Mouse (Mus musculus): ENCODE measurements around the gene Fut1.
A peak's percentile ranks its signal among the peaks of the same experiment; 100 is the strongest.

The Fut1 gene

DNA sequence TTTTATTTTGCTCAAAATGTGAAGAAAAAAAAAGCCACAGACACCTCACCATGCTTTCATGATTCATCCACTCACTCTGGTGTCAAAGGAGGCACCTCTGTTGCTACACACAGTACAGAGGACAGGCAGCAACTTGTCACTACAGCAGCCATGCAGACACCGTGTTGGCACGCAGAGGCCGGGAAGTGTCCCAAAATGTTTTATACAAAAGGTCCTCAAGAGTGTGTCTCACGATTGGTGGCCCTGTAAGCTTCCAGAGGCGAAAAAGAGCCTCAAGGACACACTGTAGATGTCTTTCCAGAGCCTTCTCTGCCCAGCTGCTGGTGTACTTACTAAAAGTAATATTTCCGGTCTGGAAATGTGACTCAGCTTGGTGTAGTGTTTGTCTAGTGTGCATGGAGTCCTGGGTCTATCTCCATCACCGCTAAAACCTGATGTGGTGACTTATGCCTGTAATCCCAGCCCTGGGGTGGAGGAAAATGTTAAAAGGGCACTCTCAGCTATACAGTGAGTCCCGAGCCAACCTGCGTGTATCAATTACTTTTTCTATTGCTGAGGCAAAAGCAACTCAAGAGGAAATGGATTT, 11.3 kb upstream of the Fut1 start:
- DNase-seq = no peak

GRCm38 (mm10) chr7:45609511-45609910, 7.6 kb upstream of the Fut1 start:
- DNase-seq = no peak

- peak in 1 of 2 experiments; percentile 41 for DNase-seq
Observed at GRCm38 (mm10) chr7:45616277-45616676, 812 bp upstream of the Fut1 start.

DNA sequence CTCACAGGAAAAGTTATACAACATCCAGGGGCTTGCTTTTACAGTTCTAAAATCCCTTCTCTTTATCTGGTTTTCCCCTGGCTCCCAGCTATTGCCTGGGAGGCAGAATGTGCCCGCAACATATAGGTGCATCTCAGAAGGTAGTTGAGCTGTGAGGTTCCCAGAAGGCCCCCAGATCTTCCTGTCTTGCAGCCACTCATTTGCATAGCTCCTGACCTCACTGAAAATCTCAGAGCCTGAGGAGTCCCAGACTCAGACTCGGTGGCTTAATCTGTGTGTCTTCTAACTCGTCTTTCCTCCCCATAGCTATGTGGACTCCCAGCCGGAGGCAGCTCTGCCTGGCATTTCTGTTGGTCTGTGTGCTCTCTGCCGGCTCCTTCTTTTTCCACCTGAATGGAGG, 1.2 kb downstream of the Fut1 start:
- DNase-seq = no peak

DNA sequence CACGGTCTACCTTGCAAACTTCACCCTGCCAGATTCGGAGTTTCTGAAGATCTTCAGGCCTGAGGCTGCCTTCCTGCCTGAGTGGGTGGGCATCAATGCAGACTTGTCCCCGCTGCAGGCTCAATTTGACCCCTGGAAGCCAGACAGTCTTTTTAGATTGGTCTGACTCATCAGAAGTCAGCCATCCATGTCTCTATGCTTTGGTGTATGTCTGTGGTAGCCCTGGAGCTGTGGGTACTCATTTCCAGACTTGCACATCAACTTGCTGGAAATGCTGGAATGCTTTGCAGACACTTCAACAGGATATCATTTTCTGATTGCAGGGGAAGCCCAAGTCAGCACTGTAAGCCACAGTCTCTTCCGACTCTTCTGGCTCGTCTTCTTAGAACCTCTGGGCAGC, 2.5 kb downstream of the Fut1 start:
- DNase-seq = no peak

- peak; percentile 72 to 79 for DNase-seq
Observed at GRCm38 (mm10) chr7:45621443-45621842, 4.4 kb downstream of the Fut1 start, which contains the start of gene Izumo1. Gene Izumo1 (plus strand): TSS chr7:45621811.

DNA sequence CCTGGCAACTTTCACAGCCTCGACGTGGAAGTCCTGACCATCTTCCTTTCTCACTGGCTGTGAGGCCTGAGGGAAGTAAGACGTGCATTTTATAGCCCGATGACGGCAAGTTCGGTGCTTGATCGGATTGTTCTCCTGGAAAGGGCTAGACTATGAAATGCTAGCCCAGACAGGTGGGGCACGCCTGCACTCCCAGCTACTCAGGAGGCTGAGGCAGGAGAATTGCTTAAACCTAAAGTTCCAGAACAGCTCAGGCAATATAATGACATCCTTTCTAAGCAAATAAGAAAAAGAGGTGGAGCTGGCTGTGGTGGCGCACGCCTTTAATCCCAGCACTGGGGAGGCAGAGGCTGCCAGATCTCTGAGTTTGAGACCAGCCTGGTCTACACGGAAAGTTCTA, 6.4 kb downstream of the Fut1 start:
- no peak for DNase-seq

- DNase-seq = no peak
Observed at GRCm38 (mm10) chr7:45624718-45625117, 7.6 kb downstream of the Fut1 start.

DNA sequence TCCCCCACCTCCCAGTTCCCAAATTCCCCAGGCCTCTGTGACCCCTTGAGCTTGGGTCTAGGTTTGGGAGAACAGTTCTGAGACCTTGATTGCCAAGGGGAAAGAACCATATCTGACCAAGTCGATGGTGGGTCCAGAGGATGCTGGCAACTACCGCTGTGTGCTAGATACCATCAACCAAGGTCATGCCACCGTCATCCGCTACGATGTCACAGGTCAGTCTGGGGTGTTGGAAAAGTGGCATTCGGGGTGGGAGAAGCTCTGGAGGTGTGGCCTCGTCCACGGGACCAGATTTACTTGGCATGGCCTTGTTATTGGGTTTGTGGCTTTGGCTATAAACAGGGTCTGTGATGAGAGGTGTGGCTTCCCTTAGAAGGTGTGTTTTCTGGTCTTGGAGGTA, 8.4 kb downstream of the Fut1 start:
- no peak for DNase-seq

DNA sequence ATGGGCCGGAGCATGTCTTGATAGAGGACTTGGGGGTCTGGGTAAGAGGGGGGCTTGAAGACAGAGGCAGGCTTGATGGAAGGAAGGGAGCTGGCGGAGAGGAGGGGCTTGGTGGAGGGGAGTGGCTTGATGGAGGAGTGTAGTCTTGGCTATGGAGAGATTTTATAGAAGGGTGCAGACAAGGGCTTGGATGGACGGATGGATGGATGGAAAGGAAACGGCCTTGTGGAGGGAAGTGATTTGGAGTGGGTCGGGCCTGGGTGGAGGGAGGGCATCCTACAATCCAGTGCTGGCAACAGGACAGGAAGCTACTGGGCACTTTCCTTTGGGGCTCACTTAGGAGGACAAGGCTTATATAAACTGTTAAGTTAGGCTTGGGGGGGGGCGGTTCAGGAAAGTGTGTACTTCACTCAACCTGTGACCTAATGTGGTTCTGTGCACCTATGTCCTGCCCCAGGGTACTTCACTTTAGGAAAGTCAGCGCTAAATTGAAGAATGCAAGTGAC, 9.5 kb downstream of the Fut1 start:
- DNase-seq = no peak

- DNase-seq = peak; percentile 50 to 74
Observed at GRCm38 (mm10) chr7:45627261-45627660, 10.2 kb downstream of the Fut1 start, which contains the start of gene Rasip1. Gene Rasip1 (plus strand): TSS chr7:45627488.

GRCm38 (mm10) chr7:45628364-45629294, 11.5 kb downstream of the Fut1 start:
- peak; percentile 95 to 96 for DNase-seq

GRCm38 (mm10) chr7:45630064-45630907, 13.2 kb downstream of the Fut1 start:
- DNase-seq = no peak

GRCm38 (mm10) chr7:45632499-45632898, 15.4 kb downstream of the Fut1 start:
- DNase-seq = peak; percentile 70 to 81

- DNase-seq = no peak
Observed at GRCm38 (mm10) chr7:45634946-45635681, 18.0 kb downstream of the Fut1 start.

DNA sequence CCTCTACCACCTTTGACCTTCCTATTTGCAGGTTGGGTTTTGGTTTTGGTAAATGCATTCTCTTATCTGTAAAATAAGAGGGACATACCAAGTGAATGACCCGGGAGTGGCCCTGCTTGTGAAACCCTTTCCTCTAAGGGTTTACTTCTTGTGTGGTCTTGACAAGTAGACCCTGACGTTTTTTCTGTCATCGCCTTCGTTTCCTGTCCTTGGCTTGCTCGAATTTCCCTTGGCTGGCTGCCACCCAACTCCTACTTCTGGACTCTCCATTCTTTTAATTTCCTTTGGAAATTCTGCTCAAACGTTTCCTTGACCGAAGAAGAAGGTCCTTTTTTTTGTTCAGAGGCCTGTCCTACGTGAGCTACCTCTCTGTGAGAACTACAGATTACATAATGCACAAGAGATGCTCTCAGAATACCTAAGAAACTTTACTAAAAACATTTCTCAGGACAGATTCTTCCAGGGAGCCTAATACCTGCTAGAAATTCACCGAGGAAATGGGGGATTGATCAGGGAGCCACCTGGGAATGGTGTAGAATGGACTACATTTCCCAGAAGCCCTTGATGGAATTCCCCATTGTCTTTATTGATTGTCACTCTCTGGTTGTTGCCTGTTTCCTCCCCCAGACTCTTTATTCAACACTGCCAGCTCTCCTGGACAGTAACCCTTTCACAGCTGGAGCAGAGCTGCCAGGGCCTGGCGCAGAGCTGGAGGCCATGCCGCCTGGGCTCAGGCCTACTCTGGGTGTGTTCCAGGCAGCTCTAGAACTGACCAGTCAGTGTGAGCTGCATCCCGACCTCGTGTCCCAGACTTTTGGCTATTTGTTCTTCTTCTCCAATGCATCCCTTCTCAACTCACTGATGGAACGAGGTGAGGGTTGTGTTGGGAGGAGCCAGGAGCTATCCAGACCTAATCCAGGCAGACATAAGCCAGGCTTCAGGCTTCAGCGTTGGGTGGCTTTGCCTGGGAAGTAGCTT, 18.9 kb downstream of the Fut1 start:
- DNase-seq = peak; percentile 83 to 89

- DNase-seq = no peak
Observed at GRCm38 (mm10) chr7:45637710-45638109, 20.6 kb downstream of the Fut1 start.

- DNase-seq = peak; percentile 94 to 97
Observed at GRCm38 (mm10) chr7:45638623-45639401, 21.7 kb downstream of the Fut1 start.

DNA sequence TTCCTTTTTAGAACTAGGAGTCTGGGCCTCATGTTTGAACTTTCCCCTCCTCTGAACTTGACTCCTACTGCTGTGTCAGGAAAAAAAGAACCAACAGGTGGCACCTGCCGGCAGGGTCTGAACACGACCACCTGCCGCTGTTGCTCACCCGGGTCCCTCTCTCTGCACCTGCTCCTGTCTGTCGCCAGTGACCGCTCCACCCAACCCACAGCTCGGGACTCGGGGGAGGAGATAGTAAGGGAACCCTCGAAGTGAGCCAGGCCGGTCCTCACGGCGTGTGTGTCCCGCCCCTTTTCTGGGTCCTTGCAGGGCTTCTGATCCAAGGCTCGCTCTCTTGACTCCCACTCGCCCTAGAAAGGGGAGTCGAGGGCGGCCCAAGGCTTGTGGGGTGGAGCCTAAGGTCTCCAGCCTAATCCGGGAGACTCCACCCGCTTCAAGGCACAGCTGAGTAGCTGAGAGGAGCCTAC, 22.5 kb downstream of the Fut1 start, which contains the start of gene Mamstr:
Mamstr (plus strand) TSS at position 417 of the 467 bp plus-strand sequence.
- DNase-seq = peak; percentile 64 to 75

All from kidney, postnatal 4 days (tissue).